Mouse (Mus musculus) MEL (cell line): ENCODE measurements around the gene Ergic1. TPM values are rescaled to one million over a fixed set of nuclear protein-coding genes. Genes with fewer than 3 reads are reported as not detected.

Experiments
- DNase-seq: peaks from one replicate; pipeline ENCODE4 v3.0.0; 2011; ENCODE audit warnings: low read depth, low spot score
- H3K27ac ChIP-seq: 2 replicates; pipeline ENCODE4 v1.5.1; 2012; ENCODE audit warnings: low read depth, mild to moderate bottlenecking, control low read depth, low read length, moderate library complexity; ENCODE audit not compliant: control insufficient read depth
- H3K27me3 ChIP-seq, 2 experiments: fragments of 150-350 bp in 1 of 2; sonication (generic) in 1 of 2; 2 replicates each; pipeline ENCODE4 v1.6.1; 2012; ENCODE audit warnings: low read length in 2 of 2, mild to moderate bottlenecking in 2 of 2, improper control_type of control experiment in 1 of 2, moderate library complexity in 1 of 2; ENCODE audit not compliant: insufficient read depth in 2 of 2, control insufficient read depth in 1 of 2
- H3K36me3 ChIP-seq, 2 experiments: 2 replicates each; pipeline ENCODE4 v1.6.1; 2012 to 2014; ENCODE audit warnings: low read length in 2 of 2, improper control_type of control experiment in 1 of 2, inconsistent platforms in 1 of 2, mild to moderate bottlenecking in 1 of 2; ENCODE audit not compliant: insufficient read depth in 2 of 2, control insufficient read depth in 1 of 2
- H3K4me1 ChIP-seq, 2 experiments: fragments of 150-350 bp in 1 of 2; sonication (generic) in 1 of 2; 2 replicates each; pipeline ENCODE4 v1.6.1; 2012; ENCODE audit warnings: low read length in 2 of 2, improper control_type of control experiment in 1 of 2, mild to moderate bottlenecking in 1 of 2; ENCODE audit not compliant: insufficient read depth in 2 of 2, control insufficient read depth in 1 of 2
- H3K4me3 ChIP-seq, 2 experiments: fragments of 150-350 bp in 1 of 2; sonication (generic) in 1 of 2; 2 replicates each; pipeline ENCODE4 v1.5.1; 2012; ENCODE audit warnings: low read depth in 2 of 2, low read length in 2 of 2, mild to moderate bottlenecking in 2 of 2, moderate library complexity in 2 of 2, control low read depth in 1 of 2, improper control_type of control experiment in 1 of 2; ENCODE audit not compliant: control insufficient read depth in 1 of 2, insufficient read depth in 1 of 2
- H3K79me2 ChIP-seq: 2 replicates; pipeline ENCODE4 v1.6.1; 2012; ENCODE audit warnings: mild to moderate bottlenecking, low read length, moderate library complexity; ENCODE audit not compliant: control insufficient read depth, poor library complexity, insufficient read depth
- H3K9ac ChIP-seq: 2 replicates; pipeline ENCODE4 v1.6.1; 2012; ENCODE audit warnings: low read depth, mild to moderate bottlenecking, control low read depth, low read length, moderate library complexity; ENCODE audit not compliant: control insufficient read depth, poor library complexity, severe bottlenecking
- H3K9me3 ChIP-seq: fragments of 150-350 bp; sonication (generic); replicated peaks from 2 replicates; pipeline ENCODE4 v1.6.1; 2012; ENCODE audit warnings: mild to moderate bottlenecking, low read length, improper control_type of control experiment, moderate library complexity; ENCODE audit not compliant: insufficient read depth
- BHLHE40 ChIP-seq: IDR thresholded peaks from 2 replicates; pipeline ENCODE4 v1.6.1; 2012; ENCODE audit warnings: low read depth, mild to moderate bottlenecking, inconsistent platforms, low read length, improper control_type of control experiment, borderline replicate concordance
- CHD2 ChIP-seq: IDR thresholded peaks from 2 replicates; pipeline ENCODE4 v1.6.1; 2011; ENCODE audit warnings: low read length, improper control_type of control experiment
- CTCF ChIP-seq, 3 experiments: IDR thresholded peaks in 2 of 3; conservative IDR thresholded peaks in 1 of 3; 2 replicates each; pipeline ENCODE4 v1.5.1; 2011 to 2012; ENCODE audit warnings: low read length in 3 of 3, low read depth in 2 of 3, mild to moderate bottlenecking in 2 of 3, improper control_type of control experiment in 1 of 3, inconsistent platforms in 1 of 3, mixed read lengths in 1 of 3, moderate library complexity in 1 of 3; ENCODE audit not compliant: control insufficient read depth in 1 of 3, insufficient read depth in 1 of 3, poor library complexity in 1 of 3, severe bottlenecking in 1 of 3
- E2F4 ChIP-seq: IDR thresholded peaks from 2 replicates; pipeline ENCODE4 v1.6.1; 2011; ENCODE audit warnings: low read depth, low read length, improper control_type of control experiment, borderline replicate concordance
- ELF1 ChIP-seq: IDR thresholded peaks from 2 replicates; pipeline ENCODE4 v1.6.1; 2014; ENCODE audit warnings: low read depth, mild to moderate bottlenecking, inconsistent platforms, low read length, improper control_type of control experiment, moderate library complexity
- EP300 ChIP-seq, 2 experiments: IDR thresholded peaks; 2 replicates each; pipeline ENCODE4 v1.6.1; 2011; ENCODE audit warnings: improper control_type of control experiment in 2 of 2, low read length in 2 of 2, low read depth in 1 of 2, mild to moderate bottlenecking in 1 of 2
- ETS1 ChIP-seq: IDR thresholded peaks from 2 replicates; pipeline ENCODE4 v1.6.1; 2012; ENCODE audit warnings: low read depth, mild to moderate bottlenecking, inconsistent platforms, low read length, improper control_type of control experiment, moderate library complexity
- GABPA ChIP-seq: IDR thresholded peaks from 2 replicates; pipeline ENCODE4 v1.6.1; 2012; ENCODE audit warnings: low read depth, mild to moderate bottlenecking, inconsistent platforms, low read length, improper control_type of control experiment, moderate library complexity
- GATA1 ChIP-seq: IDR thresholded peaks from 2 replicates; pipeline ENCODE4 v1.6.1; 2011; ENCODE audit warnings: low read depth, low read length, improper control_type of control experiment
- HCFC1 ChIP-seq: IDR thresholded peaks from 2 replicates; pipeline ENCODE4 v1.6.1; 2012; ENCODE audit warnings: low read depth, mild to moderate bottlenecking, inconsistent platforms, low read length, improper control_type of control experiment, moderate library complexity
- JUND ChIP-seq: IDR thresholded peaks from 2 replicates; pipeline ENCODE4 v1.6.1; 2011; ENCODE audit warnings: low read depth, mild to moderate bottlenecking, improper control_type of control experiment, low read length
- KAT2A ChIP-seq: conservative IDR thresholded peaks from 2 replicates; pipeline ENCODE4 v1.6.1; 2012; ENCODE audit warnings: low read depth, low read length, improper control_type of control experiment, inconsistent platforms
- MAFK ChIP-seq: IDR thresholded peaks from 2 replicates; pipeline ENCODE4 v1.6.1; 2011; ENCODE audit warnings: low read depth, mild to moderate bottlenecking, low read length, improper control_type of control experiment, borderline replicate concordance
- MAX ChIP-seq: IDR thresholded peaks from 2 replicates; pipeline ENCODE4 v1.6.1; 2011; ENCODE audit warnings: low read length, improper control_type of control experiment
- MAZ ChIP-seq: IDR thresholded peaks from 2 replicates; pipeline ENCODE4 v1.6.1; 2012; ENCODE audit warnings: low read depth, mild to moderate bottlenecking, inconsistent platforms, low read length, improper control_type of control experiment
- MEF2A ChIP-seq: IDR thresholded peaks from 2 replicates; pipeline ENCODE4 v1.6.1; 2014; ENCODE audit warnings: low read depth, mild to moderate bottlenecking, inconsistent platforms, low read length, improper control_type of control experiment; ENCODE audit not compliant: poor library complexity, insufficient replicate concordance, severe bottlenecking; ENCODE audit errors: extremely low read depth
- MXI1 ChIP-seq: IDR thresholded peaks from 2 replicates; pipeline ENCODE4 v1.6.1; 2011; ENCODE audit warnings: mild to moderate bottlenecking, low read depth, low read length, improper control_type of control experiment
- MYB ChIP-seq: IDR thresholded peaks from 2 replicates; pipeline ENCODE4 v1.6.1; 2011; ENCODE audit warnings: mild to moderate bottlenecking, low read depth, low read length, improper control_type of control experiment
- MYC ChIP-seq: IDR thresholded peaks from 2 replicates; pipeline ENCODE4 v1.6.1; 2011; ENCODE audit warnings: low read depth, mild to moderate bottlenecking, low read length, improper control_type of control experiment, moderate library complexity
- NELFE ChIP-seq: IDR thresholded peaks from 2 replicates; pipeline ENCODE4 v1.6.1; 2011; ENCODE audit warnings: low read depth, low read length, improper control_type of control experiment
- NRF1 ChIP-seq: IDR thresholded peaks from 2 replicates; pipeline ENCODE4 v1.6.1; 2014; ENCODE audit warnings: low read depth, mild to moderate bottlenecking, inconsistent platforms, low read length, improper control_type of control experiment, moderate library complexity; ENCODE audit not compliant: poor library complexity, insufficient read depth, severe bottlenecking
- POLR2A ChIP-seq, 2 experiments: IDR thresholded peaks; 2 replicates each; pipeline ENCODE4 v1.6.1; 2011 to 2012; ENCODE audit warnings: low read length in 2 of 2, mild to moderate bottlenecking in 2 of 2, control low read depth in 1 of 2, improper control_type of control experiment in 1 of 2, low read depth in 1 of 2, moderate library complexity in 1 of 2; ENCODE audit not compliant: control insufficient read depth in 1 of 2, insufficient read depth in 1 of 2, poor library complexity in 1 of 2
- POLR2AphosphoS2 ChIP-seq: IDR thresholded peaks from 2 replicates; pipeline ENCODE4 v1.6.1; 2011; ENCODE audit warnings: low read length, improper control_type of control experiment
- POLR2AphosphoS5 ChIP-seq: IDR thresholded peaks from 2 replicates; pipeline ENCODE4 v1.6.1; 2012; ENCODE audit warnings: low read depth, borderline replicate concordance, mild to moderate bottlenecking, inconsistent platforms, low read length, moderate library complexity, mixed read lengths
- RAD21 ChIP-seq: IDR thresholded peaks from 2 replicates; pipeline ENCODE4 v1.6.1; 2011; ENCODE audit warnings: mild to moderate bottlenecking, low read depth, low read length, improper control_type of control experiment
- RCOR1 ChIP-seq: IDR thresholded peaks from 2 replicates; pipeline ENCODE4 v1.6.1; 2012; ENCODE audit warnings: low read depth, mild to moderate bottlenecking, inconsistent platforms, low read length, improper control_type of control experiment
- SIN3A ChIP-seq: IDR thresholded peaks from 2 replicates; pipeline ENCODE4 v1.6.1; 2012; ENCODE audit warnings: low read length, improper control_type of control experiment, inconsistent platforms
- SMC3 ChIP-seq: IDR thresholded peaks from 2 replicates; pipeline ENCODE4 v1.6.1; 2011; ENCODE audit warnings: low read depth, low read length, improper control_type of control experiment
- TAL1 ChIP-seq: IDR thresholded peaks from 2 replicates; pipeline ENCODE4 v1.6.1; 2012; ENCODE audit warnings: mild to moderate bottlenecking, inconsistent platforms, low read length, moderate library complexity, mixed read lengths
- TBP ChIP-seq: IDR thresholded peaks from 2 replicates; pipeline ENCODE4 v1.8.0; 2011; ENCODE audit warnings: low read depth, low read length, improper control_type of control experiment
- TCF12 ChIP-seq: IDR thresholded peaks from 2 replicates; pipeline ENCODE4 v1.6.1; 2014; ENCODE audit warnings: low read depth, mild to moderate bottlenecking, inconsistent platforms, low read length, improper control_type of control experiment, moderate library complexity
- UBTF ChIP-seq: IDR thresholded peaks from 2 replicates; pipeline ENCODE4 v1.6.1; 2012; ENCODE audit warnings: low read depth, mild to moderate bottlenecking, inconsistent platforms, low read length, improper control_type of control experiment, moderate library complexity, borderline replicate concordance; ENCODE audit not compliant: insufficient read depth
- USF1 ChIP-seq: IDR thresholded peaks from 2 replicates; pipeline ENCODE4 v1.6.1; 2014; ENCODE audit warnings: low read depth, mild to moderate bottlenecking, inconsistent platforms, low read length, improper control_type of control experiment, moderate library complexity
- USF2 ChIP-seq, 2 experiments: IDR thresholded peaks; 2 replicates each; pipeline ENCODE4 v1.6.1; 2011 to 2012; ENCODE audit warnings: improper control_type of control experiment in 2 of 2, low read length in 2 of 2, borderline replicate concordance in 1 of 2, inconsistent platforms in 1 of 2, low read depth in 1 of 2, mild to moderate bottlenecking in 1 of 2; ENCODE audit not compliant: insufficient read depth in 1 of 2
- ZC3H11A ChIP-seq: IDR thresholded peaks from 2 replicates; pipeline ENCODE4 v1.6.1; 2012; ENCODE audit warnings: low read depth, mild to moderate bottlenecking, inconsistent platforms, low read length, improper control_type of control experiment
- ZKSCAN1 ChIP-seq: IDR thresholded peaks from 2 replicates; pipeline ENCODE4 v1.6.1; 2012; ENCODE audit warnings: low read depth, mild to moderate bottlenecking, inconsistent platforms, low read length, improper control_type of control experiment, moderate library complexity
- ZMIZ1 ChIP-seq: IDR thresholded peaks from 2 replicates; pipeline ENCODE4 v1.6.1; 2012; ENCODE audit warnings: low read depth, mild to moderate bottlenecking, inconsistent platforms, low read length, improper control_type of control experiment, moderate library complexity
- ZNF384 ChIP-seq: IDR thresholded peaks from 2 replicates; pipeline ENCODE4 v1.6.1; 2012; ENCODE audit warnings: low read depth, mild to moderate bottlenecking, inconsistent platforms, low read length, improper control_type of control experiment
- polyA plus RNA-seq, 2 experiments: library from polyadenylated mRNA; stranded (reverse) in 1 of 2; unstranded in 1 of 2; fragments of >175 nt in 1 of 2; fragments of >200 nt in 1 of 2; gene quantifications; 2 replicates each; pipeline versions ENCODE4 v1.2.1 to v1.2.4; 2012; ENCODE audit warnings: low replicate concordance in 2 of 2, low read depth in 1 of 2; ENCODE audit not compliant: insufficient read length in 2 of 2, insufficient read depth in 1 of 2, missing spikeins in 1 of 2
- total RNA-seq: library from RNA; depleted of rRNA; stranded (reverse); fragments of 300-350 nt; gene quantifications from 2 replicates; pipeline ENCODE4 v1.2.3, GENCODE M21; 2012

Ergic1 gene
- total and polyA plus RNA-seq, 3 experiments: 78.5 to 730 (median 95.6) TPM

DNA sequence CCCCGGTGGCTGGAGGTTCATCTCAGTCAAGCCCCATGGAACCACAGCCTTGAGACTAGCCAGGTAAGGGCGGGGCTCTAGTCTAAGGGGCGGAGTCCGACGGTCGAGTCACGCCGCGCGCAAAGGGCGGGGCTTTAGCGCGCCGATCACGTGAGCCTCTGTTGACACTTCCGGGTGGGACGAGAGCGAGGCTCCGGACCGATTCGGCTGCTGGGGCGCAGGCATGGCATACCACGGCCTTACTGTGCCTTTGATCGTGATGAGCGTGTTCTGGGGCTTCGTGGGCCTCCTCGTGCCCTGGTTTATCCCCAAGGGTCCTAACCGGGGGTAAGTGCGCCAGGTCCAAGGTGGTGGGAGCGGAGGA is 114.9 kb downstream of the Ergic1 start:
- peak overlapping the region; percentile 95 for H3K9ac ChIP-seq
- peak overlapping the region; percentile 97 for H3K27ac ChIP-seq
- peaks cover 9 to 35% of the 10 kb centered on the region in 2 experiments; a peak in 3 of 4 replicates for H3K4me1 ChIP-seq
- H3K4me3 ChIP-seq: peak overlapping the region; percentile 98 to 100
- DNase-seq: peak; percentile 93
- no peaks in the 10 kb centered on the region for H3K27me3 ChIP-seq
- H3K9me3 ChIP-seq: no peaks in the 10 kb centered on the region
- peaks cover 32% of the 10 kb centered on the region for H3K79me2 ChIP-seq
- H3K36me3 ChIP-seq: peaks cover 0 to 24% of the 10 kb centered on the region in 2 experiments; a peak in 2 of 4 replicates
- TF ChIP-seq BHLHE40 (peak; percentile 93), CHD2 (no peak), ETS1 (no peak), JUND (no peak), MAZ (no peak; the same call in 1 of the 2 replicates), MYC (peak; percentile 55; the same call in 1 of the 2 replicates), TCF12 (no peak), E2F4 (no peak), ZKSCAN1 (no peak), MXI1 (peak; percentile 95), TAL1 (no peak), SIN3A (peak; percentile 85), ZC3H11A (no peak), POLR2A (IDR thresholded peaks at IDR 0.05; ENCODE audit: control insufficient read depth in 1 of 2, insufficient read depth in 1 of 2, low read depth in 1 of 2, low read length in 2 of 2, poor library complexity in 1 of 2) (peak; percentile 77 to 82; a peak in 3 of 4 replicates), CTCF (IDR thresholded peaks at IDR 0.05 in 2 of 3, conservative IDR thresholded peaks at IDR 0.05 in 1 of 3; ENCODE audit: control insufficient read depth in 1 of 3, insufficient read depth in 1 of 3, low read depth in 2 of 3, low read length in 3 of 3, poor library complexity in 1 of 3, severe bottlenecking in 1 of 3) (no peak), USF1 (peak; percentile 98), MYB (no peak), ELF1 (peak; percentile 96), POLR2AphosphoS5 (0 out of 2 replicates have a peak, but pooled peaks have one; percentile 18), ZNF384 (no peak), RAD21 (no peak), KAT2A (no peak), POLR2AphosphoS2 (no peak), MAFK (no peak), SMC3 (no peak), MAX (peak; percentile 85), GABPA (no peak), HCFC1 (peak; percentile 72), MEF2A (no peak), NRF1 (no peak), RCOR1 (no peak), TBP (peak; percentile 30; the same call in 1 of the 2 replicates), UBTF (no peak), EP300 (IDR thresholded peaks at IDR 0.05; ENCODE audit: low read depth in 1 of 2, low read length in 2 of 2) (no peak), ZMIZ1 (no peak; the same call in 1 of the 2 replicates), USF2 (IDR thresholded peaks at IDR 0.05; ENCODE audit: borderline replicate concordance in 1 of 2, insufficient read depth in 1 of 2, low read depth in 1 of 2, low read length in 2 of 2) (peak; percentile 52 to 88; a peak in 3 of 4 replicates), NELFE (peak; percentile 74), GATA1 (no peak)
